Mouse (Mus musculus) Patski (cell line): ENCODE measurements around the gene Srgap3. TPM values are rescaled to one million over a fixed set of nuclear protein-coding genes. Genes with fewer than 3 reads are reported as not detected.

Source experiments
- ATAC-seq: fragments of 100-300 bp; one replicate; pipeline ENCODE4 v1.8.0; 2021
- CTCF ChIA-PET: fragments of 350-600 bp; sonication (Branson Sonifier 250); formaldehyde crosslinking; loops from one replicate; lab custom pipeline; 2022; ENCODE audit warnings: inconsistent platforms; lab: Charles Lee
- POLR2A ChIA-PET: fragments of 350-600 bp; sonication (Branson Sonifier 250); formaldehyde crosslinking; loops from one replicate; lab custom pipeline; 2022; ENCODE audit warnings: antibody characterized with exemption, inconsistent platforms; lab: Charles Lee
- DNase-seq: peaks from one replicate; pipeline ENCODE4 v3.0.0-alpha.2; 2011; ENCODE audit warnings: low read depth, low spot score
- H3K27me3 ChIP-seq: fragments of 371-371 bp; one replicate; pipeline ENCODE4 v1.5.1; 2021
- CTCF ChIP-seq: fragments of 100-300 bp; IDR thresholded peaks from one replicate; pipeline ENCODE4 v1.5.1; 2021
- in situ Hi-C: fragments of 300-500 bp; cut with MboI; formaldehyde crosslinking; loops from 3 replicates; pipeline ENCODE4 v1.11.1; 2018; ENCODE audit warnings: low pct_unique_long_range_greater_than_20kb, mixed read lengths
- polyA plus RNA-seq: library from polyadenylated mRNA; unstranded; gene quantifications from one replicate; pipeline ENCODE4 v1.2.3, GENCODE M21; 2021

Gene Srgap3
- polyA plus RNA-seq, 1 experiment from 2014 or later: 37.7 TPM

DNA sequence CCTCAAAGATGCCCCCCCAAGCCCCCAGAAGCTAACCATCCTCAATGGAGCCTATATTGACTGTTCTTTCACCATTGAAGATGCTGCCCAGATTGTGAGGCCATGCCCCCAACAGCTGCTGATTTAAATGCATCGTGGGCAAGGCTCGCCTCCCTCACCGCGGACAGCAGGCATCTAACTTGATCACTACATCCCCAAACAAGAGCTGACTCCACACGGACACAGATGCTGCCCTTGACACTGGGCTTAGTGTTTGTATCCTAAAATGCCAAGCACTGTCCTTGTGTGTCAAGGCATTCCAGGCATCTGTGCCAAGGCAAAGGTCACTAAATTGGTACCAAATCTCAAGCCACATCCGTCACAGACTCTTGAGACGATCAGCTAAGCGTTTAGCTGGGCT lies 29.3 kb downstream of the Srgap3 start:
- in situ Hi-C loops: no loop called here
- POLR2A ChIA-PET: interaction anchor here (0.6 to 1.3 kb wide), 2 partner anchors 15 to 83 kb away, joined by 3 read pairs; no protein-coding TSS in a partner anchor
- H3K27me3 ChIP-seq: no peaks in the 10 kb centered on the region
- CTCF ChIA-PET: no interaction called here
- no peak for TF ChIP-seq CTCF
- DNase-seq: no peak
- no peak for ATAC-seq

DNA sequence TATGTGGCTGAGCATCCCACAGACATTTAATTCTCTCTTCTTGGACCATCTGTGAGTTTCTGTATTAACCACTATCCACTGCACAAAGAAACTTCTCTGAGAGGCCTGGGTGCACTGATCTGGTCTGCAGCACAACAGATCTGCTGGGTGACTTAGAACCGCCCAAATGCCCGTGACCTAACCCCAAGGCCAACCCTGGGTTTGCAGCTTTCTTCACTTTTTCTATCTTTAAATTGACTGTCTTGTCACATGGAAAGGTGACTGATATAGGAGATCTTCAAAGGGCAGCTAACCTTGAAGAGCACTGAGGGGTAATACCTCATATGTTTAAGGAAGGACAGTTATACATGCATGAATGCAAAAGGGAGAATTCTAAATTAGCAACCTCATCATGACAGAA lies 30.8 kb downstream of the Srgap3 start:
- POLR2A ChIA-PET: interaction anchor here (1.3 kb wide), 1 partner anchor 13 kb away, joined by 3 read pairs; no protein-coding TSS in a partner anchor
- CTCF ChIA-PET: interaction anchor here (1.2 kb wide), 1 partner anchor 13 kb away, joined by 5 read pairs; no protein-coding TSS in a partner anchor
- H3K27me3 ChIP-seq: no peaks in the 10 kb centered on the region
- no peak for ATAC-seq
- DNase-seq: no peak
- in situ Hi-C loops: no loop called here
- no peak for TF ChIP-seq CTCF

DNA sequence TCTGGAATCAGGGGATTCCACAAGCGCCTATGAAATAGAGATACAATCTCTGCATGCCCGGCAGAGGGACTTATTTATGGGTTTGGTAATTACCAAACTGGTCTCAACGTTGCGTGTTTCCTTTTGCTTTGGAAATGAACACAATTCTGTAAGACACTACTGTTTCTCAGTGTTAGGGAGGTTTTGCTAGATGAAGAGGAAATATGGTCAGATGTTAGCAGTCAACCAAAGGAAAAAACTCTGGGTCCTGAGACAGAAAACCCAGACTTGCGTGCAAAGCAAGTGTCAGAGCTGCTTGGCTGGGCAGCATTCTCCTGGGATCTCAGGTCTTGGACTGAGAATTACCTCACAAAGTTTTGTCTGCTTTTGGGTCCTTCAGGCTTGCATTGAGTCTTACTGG lies 34.5 kb downstream of the Srgap3 start:
- POLR2A ChIA-PET: interaction anchor here (1.3 kb wide), 1 partner anchor 12 kb away, joined by 3 read pairs; no protein-coding TSS in a partner anchor
- CTCF ChIA-PET: interaction anchor here (1.2 kb wide), 1 partner anchor 10 kb away, joined by 3 read pairs; no protein-coding TSS in a partner anchor
- no peaks in the 10 kb centered on the region for H3K27me3 ChIP-seq
- in situ Hi-C loops: no loop called here
- no peak for TF ChIP-seq CTCF
- DNase-seq (no peak), ATAC-seq (no peak)

DNA sequence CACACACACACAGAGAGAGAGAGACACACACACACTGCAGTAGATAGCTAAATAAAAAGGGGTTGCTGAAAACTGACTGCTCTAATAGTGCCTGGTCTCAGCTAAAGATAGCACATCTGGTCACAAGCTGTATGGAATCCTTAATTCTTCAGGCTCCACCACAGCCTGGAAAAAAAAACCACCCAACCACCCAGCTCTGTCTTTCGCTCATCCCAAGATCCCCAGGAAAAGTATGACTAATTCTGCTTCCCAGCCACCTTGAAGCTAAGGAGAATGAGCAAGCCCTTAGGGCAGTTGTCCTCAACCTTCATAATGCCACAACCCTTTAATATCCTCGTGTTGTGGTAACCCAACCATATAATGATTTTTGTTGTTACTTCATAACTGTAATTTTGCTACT lies 37.4 kb downstream of the Srgap3 start:
- ATAC-seq: no peak
- DNase-seq: no peak
- ChIA-PET CTCF (interaction anchor here (1.4 kb wide), 2 partner anchors 10 to 11 kb away, joined by 3 to 5 read pairs; no protein-coding TSS in a partner anchor), POLR2A (interaction anchor here (0.6 kb wide), 1 partner anchor 45 kb away, joined by 3 read pairs; no protein-coding TSS in a partner anchor)
- in situ Hi-C loops: no loop called here
- TF ChIP-seq CTCF: no peak
- no peaks in the 10 kb centered on the region for H3K27me3 ChIP-seq

DNA sequence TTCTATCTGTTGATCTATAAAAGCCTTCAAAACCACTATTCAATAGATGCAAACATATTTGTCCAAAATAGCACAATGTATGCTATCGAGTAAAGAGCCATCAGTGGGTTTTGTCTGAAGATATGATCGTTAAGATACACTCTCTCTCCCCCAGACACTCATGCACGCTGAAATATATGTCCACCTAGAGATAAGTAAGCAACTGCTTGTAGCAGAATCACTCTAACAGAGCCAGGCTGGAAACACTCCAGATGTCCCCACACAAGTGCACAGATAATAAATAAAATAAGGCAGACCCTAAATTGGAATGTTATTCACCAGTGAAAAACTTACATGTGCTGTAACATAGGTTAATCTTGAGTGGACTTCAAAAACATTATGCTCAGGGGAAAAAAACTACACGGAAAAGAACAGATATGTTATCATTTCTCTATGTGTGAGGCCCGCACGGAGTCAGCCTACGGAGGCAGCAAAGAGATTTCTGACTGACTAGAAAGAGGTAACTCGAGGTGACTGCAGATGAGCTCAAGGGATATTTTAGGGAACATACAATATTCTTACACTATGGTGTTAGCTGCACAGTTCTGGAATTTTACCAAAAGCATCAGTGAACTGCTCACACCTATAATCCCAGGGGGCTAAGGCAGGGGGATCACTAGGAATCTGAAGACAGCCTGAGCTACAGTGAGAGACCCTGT lies 39.0 kb downstream of the Srgap3 start:
- CTCF ChIA-PET: interaction anchor here (1.4 kb wide), 1 partner anchor 13 kb away, joined by 5 read pairs; no protein-coding TSS in a partner anchor
- no peak for DNase-seq
- H3K27me3 ChIP-seq: no peaks in the 10 kb centered on the region
- POLR2A ChIA-PET: no interaction called here
- ATAC-seq: no peak
- TF ChIP-seq CTCF: no peak
- in situ Hi-C loops: no loop called here

DNA sequence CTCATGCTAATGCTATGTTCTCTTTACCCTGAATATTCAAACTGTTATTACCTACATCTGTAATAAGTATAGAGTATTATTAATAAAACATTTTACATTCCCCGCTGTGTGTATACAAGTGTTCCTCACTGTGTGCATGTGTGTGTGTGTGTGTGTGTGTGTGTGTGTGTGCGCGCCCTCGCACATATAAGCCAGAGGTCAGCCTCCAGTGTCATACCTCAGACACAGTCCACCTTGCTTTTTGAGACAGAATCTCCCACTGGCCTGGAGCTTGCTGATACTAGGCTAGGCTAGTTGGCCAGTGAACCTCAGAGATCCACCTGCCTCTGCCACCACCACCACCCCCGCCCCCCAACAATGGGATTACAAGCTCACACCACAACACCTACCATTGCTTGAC lies 43.3 kb downstream of the Srgap3 start:
- TF ChIP-seq CTCF: no peak
- POLR2A ChIA-PET: interaction anchor here (1.2 kb wide), 1 partner anchor 13 kb away, joined by 3 read pairs; no protein-coding TSS in a partner anchor
- DNase-seq: no peak
- H3K27me3 ChIP-seq: no peaks in the 10 kb centered on the region
- no peak for ATAC-seq
- CTCF ChIA-PET: interaction anchor here (1.2 to 1.3 kb wide), 2 partner anchors 12 to 110 kb away, joined by 3 to 5 read pairs; no protein-coding TSS in a partner anchor
- in situ Hi-C loops: no loop called here

DNA sequence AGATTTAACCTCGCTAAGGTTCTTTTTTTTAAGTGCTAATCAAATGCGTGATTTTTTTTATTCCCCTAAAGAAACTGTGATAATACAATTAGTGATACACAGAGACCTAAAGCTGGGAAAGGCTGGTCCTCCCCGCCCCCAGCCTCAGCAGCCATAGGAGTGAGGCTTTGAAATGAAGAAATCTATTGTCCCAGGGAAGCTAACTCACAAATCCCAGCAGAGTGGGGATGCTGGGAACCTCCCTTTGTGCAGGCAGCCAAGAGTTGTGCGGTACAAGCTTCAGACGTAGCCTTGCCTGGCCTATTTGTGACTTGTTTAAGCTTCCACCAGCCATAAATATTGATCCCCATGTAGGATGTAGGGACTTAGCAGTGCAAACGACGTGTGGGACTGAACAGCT lies 43.8 kb downstream of the Srgap3 start:
- in situ Hi-C loops: no loop called here
- DNase-seq (no peak), ATAC-seq (no peak)
- POLR2A ChIA-PET: interaction anchor here (1.2 kb wide), 1 partner anchor 14 kb away, joined by 3 read pairs; no protein-coding TSS in a partner anchor
- no peaks in the 10 kb centered on the region for H3K27me3 ChIP-seq
- CTCF ChIA-PET: interaction anchor here (1.2 to 1.3 kb wide), 2 partner anchors 12 to 109 kb away, joined by 3 to 5 read pairs; no protein-coding TSS in a partner anchor
- TF ChIP-seq CTCF: no peak

DNA sequence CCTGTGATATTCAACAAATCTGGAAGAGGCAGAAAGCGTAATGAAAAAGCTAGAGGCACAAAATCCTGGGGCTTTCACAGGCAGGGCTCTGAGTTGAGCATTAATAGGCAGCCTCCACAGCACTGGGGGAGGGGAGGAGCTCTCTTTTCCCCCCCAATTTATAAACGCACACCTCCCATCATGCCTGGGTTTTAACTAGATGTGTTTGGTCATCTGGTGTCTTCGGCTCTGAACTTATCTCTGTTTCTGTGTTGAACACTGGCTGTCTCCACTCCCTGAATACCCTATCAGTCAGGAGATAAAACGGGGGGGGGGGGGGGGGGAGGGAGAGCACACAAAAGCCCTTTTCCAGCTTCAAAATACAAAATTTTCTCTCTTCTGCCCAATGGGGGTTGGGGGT lies 44.3 kb downstream of the Srgap3 start:
- H3K27me3 ChIP-seq: no peaks in the 10 kb centered on the region
- no peak for TF ChIP-seq CTCF
- no peak for ATAC-seq
- ChIA-PET POLR2A (interaction anchor here (0.6 to 1.2 kb wide), 2 partner anchors 14 to 24 kb away, joined by 3 read pairs; no protein-coding TSS in a partner anchor), CTCF (interaction anchor here (1.2 to 1.3 kb wide), 2 partner anchors 13 to 109 kb away, joined by 3 to 5 read pairs; no protein-coding TSS in a partner anchor)
- in situ Hi-C loops: no loop called here
- no peak for DNase-seq

DNA sequence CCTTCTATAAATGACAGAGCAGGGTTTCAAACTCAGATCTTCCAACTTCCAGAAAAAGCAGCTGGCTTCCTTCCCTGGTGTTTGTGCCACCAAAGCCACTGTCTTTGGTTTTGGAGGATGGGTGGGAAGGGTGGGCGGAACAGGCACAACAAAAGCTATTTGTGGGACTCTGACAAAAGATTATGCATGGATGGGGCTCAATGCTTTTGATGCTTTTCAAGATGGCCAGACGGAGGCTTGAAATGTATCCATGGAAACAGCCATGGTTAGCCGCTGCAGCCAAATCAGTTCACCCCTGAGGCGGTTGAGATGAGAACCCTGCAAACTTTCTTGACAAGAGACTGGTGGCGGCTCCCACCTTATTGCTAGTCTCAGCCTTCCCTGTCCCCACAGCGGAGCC lies 46.8 kb downstream of the Srgap3 start:
- CTCF ChIA-PET: interaction anchor here (0.9 to 1.8 kb wide), 2 partner anchors 10 to 24 kb away, joined by 3 to 4 read pairs; no protein-coding TSS in a partner anchor
- POLR2A ChIA-PET: interaction anchor here (1.1 kb wide), 1 partner anchor 12 kb away, joined by 3 read pairs; no protein-coding TSS in a partner anchor
- DNase-seq (no peak), ATAC-seq (no peak)
- TF ChIP-seq CTCF: no peak
- no peaks in the 10 kb centered on the region for H3K27me3 ChIP-seq
- in situ Hi-C loops: no loop called here

DNA sequence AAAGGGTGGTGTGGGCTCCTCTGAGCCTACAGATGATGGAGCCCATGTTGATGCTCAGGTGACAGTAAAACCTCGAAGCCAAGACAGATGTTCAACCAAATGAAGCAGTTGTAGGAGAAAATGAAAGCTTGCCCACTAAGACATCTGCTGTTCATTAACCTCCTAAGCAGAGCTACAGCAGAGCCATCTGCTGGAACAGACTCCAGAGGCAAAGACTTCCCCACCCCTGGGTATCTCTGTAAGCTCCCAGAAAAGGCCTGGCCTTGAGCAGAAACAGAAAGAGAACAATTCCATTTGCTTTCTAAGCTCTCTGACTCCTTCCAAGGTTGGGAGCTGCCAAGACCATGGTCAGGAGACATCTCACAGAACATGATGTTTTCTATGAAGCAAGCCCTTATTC lies 47.4 kb downstream of the Srgap3 start:
- ChIA-PET POLR2A (no interaction called here), CTCF (interaction anchor here (0.9 to 1.8 kb wide), 3 partner anchors 11 to 47 kb away, joined by 3 to 4 read pairs (median 4); no protein-coding TSS in a partner anchor)
- ATAC-seq (no peak), DNase-seq (no peak)
- H3K27me3 ChIP-seq: no peaks in the 10 kb centered on the region
- TF ChIP-seq CTCF: no peak
- in situ Hi-C loops: no loop called here
